Mouse (Mus musculus): Measurements from ENCODE around the gene Pde8b. TPM values are rescaled to one million over a fixed set of nuclear protein-coding genes. Genes with fewer than 3 reads are reported as not detected.

The Pde8b gene
- polyA plus RNA-seq, 1 experiment from 2014 or later = 3.1 TPM

DNA sequence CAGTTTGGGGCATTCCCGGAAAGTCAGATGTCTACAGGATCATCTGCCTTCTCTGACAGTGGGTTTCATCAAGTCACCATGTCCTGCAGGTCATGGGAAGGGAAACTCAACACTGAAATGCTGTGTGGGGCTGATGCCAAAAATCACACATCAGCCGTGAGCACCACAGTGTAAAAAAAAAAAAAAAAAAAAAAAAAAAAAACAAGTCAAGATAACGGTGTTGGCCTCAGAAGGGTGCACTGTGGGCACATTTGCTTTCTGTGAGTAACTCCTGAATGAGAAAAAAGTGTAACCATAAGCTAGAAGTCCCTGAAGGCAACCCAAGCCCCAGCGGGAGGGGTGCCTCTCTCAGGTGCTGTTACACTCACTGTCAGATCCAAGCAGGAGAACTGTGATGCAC is 199.7 kb downstream of the Pde8b start:
- no peak overlapping the region for H3K4me3 ChIP-seq (ENCODE audit: low read depth, low read length)
- no peak for DNase-seq (ENCODE audit: low spot score)
- no peak overlapping the region for H3K27ac ChIP-seq (ENCODE audit: low read depth, low read length)
- no peak for ATAC-seq (ENCODE audit: low FRiP score)
- H3K4me2 ChIP-seq (replicated peaks; ENCODE audit: low read depth, low read length) = no peak overlapping the region
- no peaks in the 10 kb centered on the region for H3K36me3 ChIP-seq (ENCODE audit: control insufficient read depth, insufficient read depth, low read length)
- no peak overlapping the region for H3K9ac ChIP-seq (ENCODE audit: low read depth, low read length)
- WGBS = 83% methylated on average over 4 of the region's 4 CpGs
- H3K4me1 ChIP-seq (replicated peaks; ENCODE audit: control insufficient read depth, insufficient read depth, low read length) = no peaks in the 10 kb centered on the region
- H3K9me3 ChIP-seq (ENCODE audit: control insufficient read depth, low read length) = no peaks in the 10 kb centered on the region
- H3K27me3 ChIP-seq (ENCODE audit: control insufficient read depth, insufficient read depth, low read length) = no peaks in the 10 kb centered on the region

GRCm38 (mm10) chr13:95044108-95044507 is 206.0 kb downstream of the Pde8b start:
- H3K27ac ChIP-seq (ENCODE audit: low read depth, low read length) = no peak overlapping the region
- DNase-seq (ENCODE audit: low spot score) = no peak
- no peak overlapping the region for H3K9ac ChIP-seq (ENCODE audit: low read depth, low read length)
- H3K27me3 ChIP-seq (ENCODE audit: control insufficient read depth, insufficient read depth, low read length) = no peaks in the 10 kb centered on the region
- no peak overlapping the region for H3K4me2 ChIP-seq (replicated peaks; ENCODE audit: low read depth, low read length)
- no peaks in the 10 kb centered on the region for H3K36me3 ChIP-seq (ENCODE audit: control insufficient read depth, insufficient read depth, low read length)
- ATAC-seq (ENCODE audit: low FRiP score) = no peak
- 50% methylated on average over 1 of the region's 1 CpGs for WGBS
- no peak overlapping the region for H3K4me3 ChIP-seq (ENCODE audit: low read depth, low read length)
- H3K9me3 ChIP-seq (ENCODE audit: control insufficient read depth, low read length) = no peaks in the 10 kb centered on the region
- H3K4me1 ChIP-seq (replicated peaks; ENCODE audit: control insufficient read depth, insufficient read depth, low read length) = no peaks in the 10 kb centered on the region

DNA sequence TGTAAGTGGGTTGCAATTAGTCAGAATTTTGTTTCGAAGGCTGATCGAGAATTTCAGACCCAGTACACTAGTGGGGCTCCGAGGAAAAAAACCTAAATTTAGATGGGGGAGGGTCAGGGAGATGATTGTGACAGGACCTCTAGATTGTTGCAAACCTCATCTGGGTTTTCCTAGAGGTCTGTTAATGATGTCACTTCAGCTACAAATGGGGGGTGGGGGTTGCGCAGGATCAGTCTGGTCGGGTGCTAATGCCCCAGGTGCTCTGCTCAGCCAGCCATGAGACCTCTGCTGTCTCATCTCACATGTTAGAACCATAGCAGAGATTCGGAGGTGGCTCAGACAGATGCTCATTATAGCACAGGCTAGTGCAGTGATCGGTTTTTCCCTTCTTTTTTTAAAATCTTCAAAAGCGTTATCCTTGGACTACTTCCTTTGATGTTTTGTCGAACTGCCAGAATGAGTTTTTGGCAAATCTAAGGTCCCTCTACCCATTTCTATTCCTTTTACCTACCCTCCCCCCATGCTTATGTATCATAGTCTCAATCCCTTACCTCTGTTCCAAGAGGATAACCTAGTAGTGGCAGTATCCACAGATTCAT is 209.9 kb downstream of the Pde8b start:
- H3K9ac ChIP-seq (ENCODE audit: low read depth, low read length) = no peak overlapping the region
- H3K4me3 ChIP-seq (ENCODE audit: low read depth, low read length) = no peak overlapping the region
- no peaks in the 10 kb centered on the region for H3K4me1 ChIP-seq (replicated peaks; ENCODE audit: control insufficient read depth, insufficient read depth, low read length)
- ATAC-seq (ENCODE audit: low FRiP score) (no peak), DNase-seq (ENCODE audit: low spot score) (no peak)
- H3K36me3 ChIP-seq (ENCODE audit: control insufficient read depth, insufficient read depth, low read length) = no peaks in the 10 kb centered on the region
- H3K4me2 ChIP-seq (replicated peaks; ENCODE audit: low read depth, low read length) = no peak overlapping the region
- H3K27ac ChIP-seq (ENCODE audit: low read depth, low read length) = no peak overlapping the region
- 88% methylated on average over 9 of the region's 9 CpGs for WGBS
- no peaks in the 10 kb centered on the region for H3K9me3 ChIP-seq (ENCODE audit: control insufficient read depth, low read length)
- H3K27me3 ChIP-seq (ENCODE audit: control insufficient read depth, insufficient read depth, low read length) = no peaks in the 10 kb centered on the region

DNA sequence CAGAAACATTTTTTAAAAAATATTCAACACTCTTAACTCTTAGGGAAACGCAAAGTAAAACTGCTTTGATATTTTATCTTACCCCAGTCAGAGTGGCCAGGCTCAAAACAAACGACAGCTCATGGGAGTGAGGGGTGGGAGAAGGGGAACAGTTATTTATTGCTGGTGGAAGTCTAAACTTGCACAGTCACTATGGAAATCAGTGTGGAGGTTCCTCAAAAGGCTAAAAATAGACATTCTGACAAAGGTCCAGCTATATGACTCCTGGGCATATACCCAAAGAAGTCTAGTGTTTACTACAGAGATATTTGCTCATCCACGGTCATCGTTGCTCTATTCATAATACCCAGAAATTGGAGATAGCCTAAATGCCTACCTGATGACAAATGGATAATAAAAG is 211.9 kb downstream of the Pde8b start:
- Histone ChIP-seq H3K4me3 (ENCODE audit: low read depth, low read length) (no peak overlapping the region), H3K4me2 (replicated peaks; ENCODE audit: low read depth, low read length) (no peak overlapping the region), H3K36me3 (ENCODE audit: control insufficient read depth, insufficient read depth, low read length) (no peaks in the 10 kb centered on the region), H3K9ac (ENCODE audit: low read depth, low read length) (no peak overlapping the region), H3K27ac (ENCODE audit: low read depth, low read length) (no peak overlapping the region), H3K4me1 (replicated peaks; ENCODE audit: control insufficient read depth, insufficient read depth, low read length) (no peaks in the 10 kb centered on the region), H3K9me3 (ENCODE audit: control insufficient read depth, low read length) (no peaks in the 10 kb centered on the region), H3K27me3 (ENCODE audit: control insufficient read depth, insufficient read depth, low read length) (no peaks in the 10 kb centered on the region)
- no peak for ATAC-seq (ENCODE audit: low FRiP score)
- 88% methylated on average over 4 of the region's 4 CpGs for WGBS
- no peak for DNase-seq (ENCODE audit: low spot score)

DNA sequence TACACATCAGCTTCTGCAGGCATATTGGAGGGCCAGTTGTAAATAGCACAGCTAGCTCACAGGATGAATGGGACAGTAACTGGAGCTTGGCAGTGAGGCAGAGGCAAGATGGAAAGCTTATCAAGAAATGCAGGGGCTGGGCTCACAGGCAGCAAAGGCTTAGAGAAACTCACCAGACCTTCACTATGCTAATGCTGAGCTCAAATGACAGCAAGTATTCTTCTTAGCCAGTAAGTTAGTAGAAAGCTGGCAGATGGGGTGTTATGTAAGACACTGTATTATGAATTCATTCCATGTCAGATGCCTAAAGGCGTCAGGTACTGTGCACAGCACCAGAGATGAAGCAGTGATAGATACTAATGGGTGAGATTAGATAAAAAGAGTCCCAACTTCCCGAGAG is 215.4 kb downstream of the Pde8b start:
- no peaks in the 10 kb centered on the region for H3K27me3 ChIP-seq (ENCODE audit: control insufficient read depth, insufficient read depth, low read length)
- no peaks in the 10 kb centered on the region for H3K9me3 ChIP-seq (ENCODE audit: control insufficient read depth, low read length)
- H3K4me2 ChIP-seq (replicated peaks; ENCODE audit: low read depth, low read length) = no peak overlapping the region
- DNase-seq (ENCODE audit: low spot score) (no peak), ATAC-seq (ENCODE audit: low FRiP score) (no peak)
- H3K27ac ChIP-seq (ENCODE audit: low read depth, low read length) = no peak overlapping the region
- no peak overlapping the region for H3K4me3 ChIP-seq (ENCODE audit: low read depth, low read length)
- H3K4me1 ChIP-seq (replicated peaks; ENCODE audit: control insufficient read depth, insufficient read depth, low read length) = no peaks in the 10 kb centered on the region
- no peaks in the 10 kb centered on the region for H3K36me3 ChIP-seq (ENCODE audit: control insufficient read depth, insufficient read depth, low read length)
- H3K9ac ChIP-seq (ENCODE audit: low read depth, low read length) = no peak overlapping the region
- WGBS = 85% methylated on average over 2 of the region's 2 CpGs

DNA sequence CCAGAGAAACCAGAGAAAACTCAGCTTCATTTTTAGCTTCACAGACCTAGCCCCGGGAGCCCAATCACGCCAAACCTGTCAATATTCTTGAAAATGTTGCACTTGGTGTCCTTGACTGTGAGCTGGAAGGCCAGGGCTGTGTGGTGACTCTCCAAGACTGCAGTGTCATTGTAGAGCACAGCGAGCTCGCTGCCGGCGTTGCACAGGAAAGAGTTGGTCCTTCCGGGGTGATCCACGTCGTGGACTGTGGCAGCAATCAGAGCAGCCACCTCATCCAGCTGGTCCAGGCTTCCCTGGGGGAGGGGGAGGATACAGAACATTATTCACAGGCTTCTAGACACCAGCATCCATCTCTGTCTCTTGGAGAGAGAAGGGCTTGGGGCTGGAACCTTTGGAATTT is 216.0 kb downstream of the Pde8b start:
- H3K4me1 ChIP-seq (replicated peaks; ENCODE audit: control insufficient read depth, insufficient read depth, low read length) = no peaks in the 10 kb centered on the region
- no peak overlapping the region for H3K9ac ChIP-seq (ENCODE audit: low read depth, low read length)
- WGBS = 80% methylated on average over 9 of the region's 9 CpGs
- H3K27ac ChIP-seq (ENCODE audit: low read depth, low read length) = no peak overlapping the region
- ATAC-seq (ENCODE audit: low FRiP score) (no peak), DNase-seq (ENCODE audit: low spot score) (no peak)
- H3K36me3 ChIP-seq (ENCODE audit: control insufficient read depth, insufficient read depth, low read length) = no peaks in the 10 kb centered on the region
- H3K4me3 ChIP-seq (ENCODE audit: low read depth, low read length) = no peak overlapping the region
- H3K27me3 ChIP-seq (ENCODE audit: control insufficient read depth, insufficient read depth, low read length) = no peaks in the 10 kb centered on the region
- H3K4me2 ChIP-seq (replicated peaks; ENCODE audit: low read depth, low read length) = no peak overlapping the region
- H3K9me3 ChIP-seq (ENCODE audit: control insufficient read depth, low read length) = no peaks in the 10 kb centered on the region

DNA sequence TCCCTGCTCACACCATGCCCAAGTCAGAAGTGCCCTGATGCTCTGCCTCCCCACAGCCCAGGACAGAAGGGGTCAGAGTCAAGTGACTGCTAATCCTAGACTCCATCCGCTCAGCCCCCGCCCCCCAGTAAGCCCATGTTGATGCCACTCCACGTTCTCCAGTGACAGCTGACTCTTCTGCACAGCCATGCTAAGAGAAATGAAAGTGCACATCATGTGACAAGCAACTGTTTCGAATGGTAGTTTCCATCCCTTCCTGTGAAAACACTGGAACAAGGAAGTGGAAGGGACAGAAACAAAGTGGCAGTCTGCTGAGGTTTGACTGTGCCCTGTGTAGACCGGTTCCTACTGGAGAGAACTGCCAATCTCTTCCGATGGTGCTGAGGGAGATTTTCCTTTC is 217.2 kb downstream of the Pde8b start:
- no peaks in the 10 kb centered on the region for H3K27me3 ChIP-seq (ENCODE audit: control insufficient read depth, insufficient read depth, low read length)
- H3K9me3 ChIP-seq (ENCODE audit: control insufficient read depth, low read length) = no peaks in the 10 kb centered on the region
- H3K9ac ChIP-seq (ENCODE audit: low read depth, low read length) = no peak overlapping the region
- 86% methylated on average over 6 of the region's 6 CpGs for WGBS
- DNase-seq (ENCODE audit: low spot score) (no peak), ATAC-seq (ENCODE audit: low FRiP score) (no peak)
- no peaks in the 10 kb centered on the region for H3K36me3 ChIP-seq (ENCODE audit: control insufficient read depth, insufficient read depth, low read length)
- no peak overlapping the region for H3K27ac ChIP-seq (ENCODE audit: low read depth, low read length)
- H3K4me2 ChIP-seq (replicated peaks; ENCODE audit: low read depth, low read length) = no peak overlapping the region
- no peaks in the 10 kb centered on the region for H3K4me1 ChIP-seq (replicated peaks; ENCODE audit: control insufficient read depth, insufficient read depth, low read length)
- H3K4me3 ChIP-seq (ENCODE audit: low read depth, low read length) = no peak overlapping the region

DNA sequence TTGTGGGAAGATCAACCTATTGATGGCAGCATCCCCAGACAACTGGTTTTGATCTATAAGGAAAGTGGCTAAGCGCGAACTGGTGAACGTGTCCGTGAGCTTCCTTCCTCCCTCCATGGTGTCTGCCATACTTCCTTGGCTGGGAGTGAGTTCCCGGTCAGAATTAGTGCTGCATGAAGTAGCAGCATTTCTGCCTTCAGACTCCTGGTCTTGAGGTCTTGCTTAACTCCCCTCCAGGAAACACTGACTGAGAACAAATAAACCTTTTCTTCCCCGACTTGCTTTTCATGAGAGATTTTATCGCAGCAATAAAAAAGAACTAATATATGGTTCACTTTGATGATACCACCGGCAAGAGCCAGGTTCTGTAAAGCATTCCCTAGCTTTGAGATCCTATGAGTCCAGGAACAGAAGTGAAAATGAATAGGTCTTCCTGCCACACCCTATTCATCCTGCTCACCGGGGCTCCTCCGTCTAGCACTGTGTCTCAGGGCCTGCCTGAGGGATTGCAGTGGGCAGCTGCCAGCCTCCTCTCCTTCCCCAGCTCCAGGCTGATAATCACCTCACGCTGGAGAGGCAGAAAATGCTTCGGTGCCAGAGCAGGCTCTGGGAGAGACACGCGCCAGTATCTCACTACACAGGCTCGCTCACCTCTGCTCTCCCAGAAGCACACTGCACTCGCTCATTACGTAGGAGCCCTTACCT is 217.9 kb downstream of the Pde8b start:
- WGBS = 83% methylated on average over 17 of the region's 17 CpGs
- Histone ChIP-seq H3K36me3 (ENCODE audit: control insufficient read depth, insufficient read depth, low read length) (no peaks in the 10 kb centered on the region), H3K4me1 (replicated peaks; ENCODE audit: control insufficient read depth, insufficient read depth, low read length) (no peaks in the 10 kb centered on the region), H3K9ac (ENCODE audit: low read depth, low read length) (no peak overlapping the region), H3K4me3 (ENCODE audit: low read depth, low read length) (no peak overlapping the region), H3K4me2 (replicated peaks; ENCODE audit: low read depth, low read length) (no peak overlapping the region), H3K27me3 (ENCODE audit: control insufficient read depth, insufficient read depth, low read length) (no peaks in the 10 kb centered on the region), H3K27ac (ENCODE audit: low read depth, low read length) (no peak overlapping the region), H3K9me3 (ENCODE audit: control insufficient read depth, low read length) (no peaks in the 10 kb centered on the region)
- ATAC-seq (ENCODE audit: low FRiP score) = no peak
- no peak for DNase-seq (ENCODE audit: low spot score)

DNA sequence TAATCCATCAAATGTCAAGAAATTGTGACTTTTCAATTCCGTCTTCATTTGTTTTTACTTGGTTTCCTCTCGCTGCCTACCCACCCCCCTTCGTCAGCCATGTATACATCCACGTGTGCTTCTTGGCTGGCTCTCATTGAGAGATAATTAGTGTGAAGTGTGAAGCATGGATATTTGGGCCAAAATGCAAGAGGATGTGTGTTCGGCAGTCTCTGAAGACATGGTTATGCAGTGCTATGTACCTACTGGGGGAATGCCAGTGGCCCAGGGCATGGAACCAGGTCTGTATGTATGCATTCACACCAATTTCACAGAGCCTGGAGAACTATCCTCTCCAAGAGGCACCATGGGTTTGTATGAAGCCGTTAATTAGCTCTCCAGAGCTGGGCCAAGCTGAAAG is 219.3 kb downstream of the Pde8b start:
- no peak overlapping the region for H3K4me3 ChIP-seq (ENCODE audit: low read depth, low read length)
- H3K27ac ChIP-seq (ENCODE audit: low read depth, low read length) = no peak overlapping the region
- H3K9ac ChIP-seq (ENCODE audit: low read depth, low read length) = no peak overlapping the region
- no peaks in the 10 kb centered on the region for H3K36me3 ChIP-seq (ENCODE audit: control insufficient read depth, insufficient read depth, low read length)
- no peaks in the 10 kb centered on the region for H3K4me1 ChIP-seq (replicated peaks; ENCODE audit: control insufficient read depth, insufficient read depth, low read length)
- ATAC-seq (ENCODE audit: low FRiP score) (no peak), DNase-seq (ENCODE audit: low spot score) (no peak)
- H3K4me2 ChIP-seq (replicated peaks; ENCODE audit: low read depth, low read length) = no peak overlapping the region
- 92% methylated on average over 6 of the region's 6 CpGs for WGBS
- no peaks in the 10 kb centered on the region for H3K9me3 ChIP-seq (ENCODE audit: control insufficient read depth, low read length)
- H3K27me3 ChIP-seq (ENCODE audit: control insufficient read depth, insufficient read depth, low read length) = no peaks in the 10 kb centered on the region
